Mouse (Mus musculus) c-Kit-positive CD71-positive TER-119-negative erythroid progenitor cells, embryonic 14.5 days (primary cell): ENCODE measurements around the gene Mogs.

Experiments
- DNase-seq: peaks from one replicate; pipeline ENCODE4 v3.0.0-alpha.2; 2013; ENCODE audit warnings: low read depth

The Mogs gene

DNA sequence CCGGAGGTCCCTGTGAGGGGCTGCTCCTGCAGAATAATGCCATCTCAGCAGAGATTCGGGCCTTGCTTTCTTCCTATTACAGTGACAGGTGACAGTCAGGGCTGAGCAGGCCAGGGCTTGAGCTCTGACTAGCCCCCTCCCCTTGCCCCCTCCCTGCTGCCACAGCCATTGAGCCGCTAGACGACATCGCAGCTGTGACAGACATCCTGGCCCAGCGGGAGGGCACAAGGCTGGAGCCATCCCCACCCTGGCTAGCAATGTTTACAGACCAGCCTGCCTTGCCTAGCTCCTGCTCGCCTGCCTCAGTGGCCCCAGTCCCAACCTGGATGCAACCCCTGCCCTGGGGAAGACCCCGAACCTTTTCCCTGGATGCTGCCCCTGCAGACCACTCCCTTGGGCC lies 36.4 kb downstream of the Mogs start:
- DNase-seq, result no peak

DNA sequence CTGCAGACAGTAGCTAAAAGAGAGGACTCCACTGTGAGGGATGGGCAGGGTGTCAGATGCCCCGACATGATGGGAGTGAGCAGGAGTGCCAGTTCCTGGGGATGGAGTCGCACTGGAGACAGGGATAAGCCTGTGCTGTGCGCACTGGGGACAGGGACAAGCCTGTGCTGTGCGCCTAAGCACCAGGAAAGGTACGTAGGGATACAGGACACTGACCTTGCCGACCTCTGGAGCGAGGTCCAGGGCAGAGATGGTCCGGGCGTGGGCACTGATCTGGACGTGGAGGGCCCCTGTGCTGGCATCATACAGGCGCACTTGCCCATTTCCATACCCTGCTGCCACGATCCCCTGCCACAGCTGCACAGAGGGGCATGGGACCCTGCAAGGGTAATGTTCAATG lies 37.7 kb downstream of the Mogs start:
- no peak for DNase-seq

DNA sequence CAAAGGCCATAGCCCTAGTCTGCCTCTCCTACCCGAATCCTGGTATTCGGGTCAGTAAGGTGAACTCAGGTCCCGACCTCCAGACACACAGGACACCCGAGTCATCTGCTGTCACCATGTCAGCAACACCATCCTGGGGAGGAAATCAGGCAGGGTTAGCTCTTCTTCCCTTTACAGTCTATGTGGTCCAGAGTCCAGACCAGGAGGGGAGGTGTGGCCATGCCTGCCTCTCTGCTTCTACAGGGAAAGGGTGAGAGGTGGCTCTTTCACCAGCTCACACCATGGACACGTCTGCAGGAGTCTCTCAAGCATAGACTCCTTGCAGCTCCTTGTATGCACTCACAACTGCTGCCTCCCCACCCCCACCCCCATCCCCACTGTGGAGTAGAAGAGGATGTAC lies 38.2 kb downstream of the Mogs start:
- DNase-seq, result no peak

DNA sequence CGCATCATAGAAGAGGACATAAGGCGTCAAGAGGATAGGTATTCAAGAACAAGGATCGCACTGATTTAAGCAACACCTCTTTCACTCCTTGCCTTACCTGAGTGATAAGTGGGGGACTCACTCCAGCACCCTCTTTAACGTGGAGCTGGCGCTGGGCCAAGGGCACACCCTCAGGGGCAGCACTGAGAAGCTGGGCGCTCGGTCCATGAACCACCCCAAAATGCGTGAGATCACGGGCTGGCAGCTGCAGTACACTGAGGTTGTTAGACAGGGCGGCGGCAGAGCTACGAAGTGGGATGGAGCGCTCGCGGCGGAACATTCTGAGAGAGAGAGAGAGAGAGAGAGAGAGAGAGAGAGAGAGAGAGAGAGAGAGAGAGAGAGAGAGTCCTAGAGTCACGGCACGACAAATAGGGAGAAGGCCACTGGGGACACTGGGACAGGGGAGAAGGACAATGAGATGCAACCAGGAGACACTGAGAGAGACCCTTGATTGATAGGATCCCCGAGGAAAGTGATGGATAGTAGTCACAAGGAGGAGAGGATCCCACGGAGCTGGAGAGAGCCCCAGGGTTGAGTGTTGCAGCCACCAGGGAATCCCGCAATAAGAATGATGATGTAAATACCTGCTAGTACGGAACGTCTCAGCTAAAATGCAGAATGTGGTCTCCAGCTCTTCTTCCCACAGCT lies 40.4 kb downstream of the Mogs start:
- DNase-seq, result no peak

DNA sequence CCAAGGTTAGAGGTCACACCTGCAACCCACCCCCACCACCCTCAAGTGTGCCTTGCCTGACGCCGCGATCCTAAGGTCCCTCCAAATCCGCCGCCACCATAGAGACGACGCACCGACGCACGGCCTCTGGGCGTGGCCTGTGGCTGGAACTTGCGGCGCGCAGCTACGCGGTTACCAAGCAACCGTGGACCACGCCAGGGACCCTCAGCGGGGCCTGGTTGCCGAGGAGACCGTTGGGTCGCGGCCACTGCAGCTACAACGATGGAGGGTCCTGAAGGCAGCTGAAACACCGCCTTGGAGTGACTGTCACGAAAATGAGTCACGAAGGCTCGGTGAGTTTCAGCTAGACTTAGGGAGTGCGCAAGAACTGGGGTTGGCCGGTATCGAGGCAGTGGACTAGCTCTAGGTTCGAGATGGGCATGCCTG lies 41.0 kb downstream of the Mogs start, which contains the start of the genes Wdr54 and 1700003E16Rik:
TSS of gene Wdr54 (minus strand) at position 139 of the 426 bp plus-strand sequence.
TSS of gene 1700003E16Rik (plus strand) at position 146 of the 426 bp plus-strand sequence.
- DNase-seq, result peak; percentile 23

DNA sequence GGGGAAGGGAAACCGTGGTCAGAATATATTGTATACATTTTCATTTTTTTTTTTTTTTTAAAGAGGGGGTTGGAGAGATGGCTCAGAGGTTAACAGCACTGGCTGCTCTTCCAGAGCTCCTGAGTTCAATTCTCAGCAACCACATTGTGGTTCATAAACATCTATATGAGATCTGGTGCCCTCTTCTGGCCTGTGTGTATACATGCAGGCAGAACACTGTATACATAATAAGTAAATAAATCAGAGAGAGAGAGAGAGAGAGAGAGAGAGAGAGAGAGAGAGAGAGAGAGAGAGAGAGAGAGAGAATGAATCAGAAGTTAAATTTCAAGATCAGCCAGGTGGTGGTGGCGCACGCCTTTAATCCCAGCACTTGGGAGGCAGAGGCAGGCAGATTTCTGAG lies 44.2 kb downstream of the Mogs start:
- peak; percentile 47 for DNase-seq

DNA sequence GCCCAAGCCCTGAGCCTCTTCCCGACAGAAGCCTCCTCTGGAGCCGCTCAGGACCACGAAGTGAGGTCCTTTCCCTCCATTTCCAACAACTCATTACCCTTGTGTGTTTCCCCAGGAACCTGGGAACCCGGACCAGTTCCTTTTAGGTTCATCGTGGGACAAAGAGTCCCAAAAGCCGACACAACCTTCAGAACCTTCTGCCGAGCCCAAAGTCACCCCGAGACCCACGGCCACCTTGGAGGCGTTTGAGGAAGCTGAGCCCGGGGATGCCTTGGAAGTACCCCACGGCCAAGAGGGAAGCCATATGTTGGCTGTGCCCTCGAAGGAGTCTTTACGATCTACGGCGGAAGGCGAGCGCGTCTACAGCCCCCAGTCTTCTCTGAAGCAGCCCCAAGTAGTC lies 46.1 kb downstream of the Mogs start:
- no peak for DNase-seq

DNA sequence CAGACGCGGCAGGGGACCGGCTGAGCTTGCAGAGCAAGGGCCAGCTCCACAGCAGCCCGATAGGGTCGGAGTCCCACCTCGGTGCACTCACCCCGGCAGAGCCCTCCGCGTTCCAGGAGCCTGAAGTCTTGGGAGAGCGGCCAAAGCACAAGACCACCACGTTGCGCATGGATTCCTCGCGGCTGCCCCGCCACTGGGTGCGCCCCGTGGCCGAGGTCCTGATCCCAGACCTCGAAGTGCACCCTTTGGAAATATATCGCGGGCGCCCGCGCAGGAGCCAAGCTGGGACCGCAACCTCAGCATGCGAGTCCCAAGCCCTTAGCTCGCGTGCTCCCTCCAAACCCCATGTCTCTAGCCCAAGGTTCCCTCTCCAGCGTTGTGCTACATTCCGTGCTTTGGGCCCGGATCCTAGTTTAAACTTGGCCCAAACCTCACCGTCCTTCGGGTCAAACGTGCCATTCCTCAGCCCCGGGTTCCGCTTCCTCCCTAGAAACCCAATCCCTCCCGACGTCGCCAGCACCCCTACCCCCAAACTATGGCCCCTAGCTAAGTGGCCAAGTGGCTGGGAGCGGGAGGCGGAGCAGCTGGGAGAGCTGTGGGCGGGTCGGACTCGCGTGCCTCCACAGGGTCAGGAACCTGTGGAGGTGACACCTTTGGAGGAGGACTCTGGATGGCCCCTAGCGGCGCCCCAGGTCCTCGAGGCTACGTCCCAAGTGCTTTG lies 46.8 kb downstream of the Mogs start:
- DNase-seq, result no peak

DNA sequence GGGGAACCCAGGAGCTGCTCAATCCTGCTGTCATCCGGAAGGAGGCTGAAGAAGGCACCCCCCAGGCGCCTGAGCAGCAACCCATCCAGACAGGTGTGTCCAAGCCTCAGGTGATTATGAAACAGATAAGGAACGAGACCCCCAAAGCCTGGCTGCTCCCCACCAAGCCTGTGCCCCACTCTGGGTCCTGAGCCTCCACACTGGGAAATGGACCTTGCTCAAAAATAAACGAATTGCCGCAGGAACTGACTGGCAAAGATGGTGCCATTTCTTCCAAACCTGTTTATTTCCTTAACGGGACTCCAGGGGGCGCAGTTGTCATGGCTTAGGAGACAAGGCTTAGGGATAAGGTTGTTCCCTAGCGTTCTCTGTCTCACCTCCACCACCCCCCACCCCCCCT lies 47.4 kb downstream of the Mogs start:
- peak; percentile 68 for DNase-seq

DNA sequence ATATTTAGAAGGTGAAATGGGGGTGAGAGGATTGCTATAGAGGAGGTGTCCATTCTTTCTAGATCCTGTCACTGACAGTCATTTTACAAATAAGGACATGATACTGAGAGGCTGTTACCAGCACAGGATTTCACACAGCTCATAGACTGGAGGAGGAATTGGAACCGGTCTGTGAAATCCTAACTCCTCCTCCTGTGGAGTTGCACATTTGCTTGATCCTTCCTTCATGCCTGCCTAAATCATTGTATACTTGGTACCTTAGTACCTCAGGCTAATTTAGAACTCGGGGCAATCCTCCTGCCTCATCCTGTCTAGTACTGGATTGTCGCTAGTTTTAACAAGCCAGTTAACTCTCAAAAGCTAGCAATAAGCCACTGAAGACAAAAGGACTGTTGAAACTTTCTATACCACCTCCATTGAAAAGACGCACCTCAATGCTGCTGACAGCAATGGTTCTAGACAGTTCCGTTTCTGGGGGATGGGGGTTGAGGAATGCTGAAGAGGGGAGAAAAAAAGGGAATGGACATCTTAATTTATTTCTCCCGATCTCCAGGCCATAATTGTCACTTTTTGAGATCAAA lies 49.8 kb downstream of the Mogs start:
- no peak for DNase-seq

DNA sequence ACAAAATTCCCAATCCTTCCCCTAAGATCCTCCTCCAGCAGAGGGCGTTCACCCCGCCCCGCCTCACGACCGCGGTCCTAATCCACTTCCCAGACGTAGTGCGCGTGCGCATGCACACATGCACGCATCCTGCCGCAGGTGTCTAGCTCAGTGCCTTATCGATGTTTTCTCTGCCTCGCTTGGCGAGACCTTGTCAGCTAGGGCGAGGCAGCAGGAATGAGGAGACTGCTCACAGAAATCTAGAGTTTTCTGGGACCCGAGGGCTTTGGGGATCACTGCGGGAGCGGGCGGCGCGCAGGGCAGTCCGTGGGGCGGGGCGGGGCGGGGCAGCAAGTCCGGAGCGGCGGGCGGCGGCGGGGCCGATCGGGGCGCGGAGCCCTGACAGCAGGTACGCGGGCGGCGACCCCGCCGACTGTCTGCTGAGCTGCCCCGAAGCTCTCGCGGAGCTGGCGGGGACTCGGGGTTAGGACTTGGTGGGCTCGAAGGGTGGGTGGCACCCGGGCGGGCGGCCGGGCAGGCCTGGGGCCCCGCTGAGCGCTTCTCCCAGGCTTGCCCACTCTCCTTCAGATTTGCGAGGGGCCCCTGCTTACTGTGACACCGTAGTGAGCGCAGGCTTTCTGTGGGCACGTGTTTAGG lies 50.4 kb downstream of the Mogs start, which contains the start of gene Dctn1:
TSS of gene Dctn1 (plus strand) at position 314 of the 636 bp plus-strand sequence.
- DNase-seq, result peak; percentile 86

DNA sequence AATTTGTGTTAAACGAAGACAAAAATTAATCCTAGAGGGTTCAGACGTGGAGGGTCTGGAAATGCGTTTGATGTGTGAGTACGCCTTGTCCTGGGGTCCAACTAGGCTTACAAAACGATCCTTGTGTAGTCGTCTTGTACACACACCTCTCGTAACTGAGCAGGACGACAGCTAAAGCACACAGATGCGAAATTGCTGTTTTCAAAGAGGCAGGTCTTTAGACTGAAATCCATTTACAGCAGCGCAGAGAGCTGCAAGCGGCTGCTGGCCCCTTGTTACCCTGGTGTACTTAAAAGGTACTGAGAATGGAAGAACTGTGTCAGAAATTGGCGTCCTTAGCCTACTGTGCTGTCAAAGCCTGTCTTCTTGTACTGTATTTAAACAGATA lies 50.9 kb downstream of the Mogs start:
- peak; percentile 22 for DNase-seq
